Mouse (Mus musculus): Measurements from ENCODE around the gene Osgin1.

Osgin1 gene

DNA sequence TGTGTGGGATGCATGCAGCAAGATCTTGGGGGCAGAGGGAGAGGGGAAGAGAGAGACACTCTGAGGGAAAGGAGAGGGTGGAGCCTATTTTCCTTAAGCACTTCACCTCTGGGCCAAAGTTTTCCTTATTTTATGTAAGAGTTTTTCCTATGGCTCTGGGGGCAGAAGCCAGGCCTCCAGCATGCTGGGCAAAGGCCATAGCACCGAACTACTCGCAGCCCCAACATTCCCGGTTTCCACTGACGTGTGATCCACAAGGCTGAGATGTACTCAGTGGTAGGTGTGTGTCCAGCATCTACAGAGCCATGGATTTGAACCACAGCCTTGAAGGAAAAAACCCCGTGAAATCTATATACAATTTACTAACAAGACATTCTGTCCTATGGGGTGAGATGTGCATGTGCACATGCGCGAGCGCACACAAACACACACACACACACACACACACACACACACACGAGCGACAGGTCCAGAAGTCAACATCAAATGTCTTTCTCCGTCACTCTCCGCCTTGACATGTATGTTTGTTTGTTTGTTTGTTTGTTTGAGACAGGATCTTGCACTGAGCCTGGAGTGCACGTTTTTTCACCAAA, at the start of gene Osgin1:
TSS of gene Osgin1 (plus strand) at position 543 of the 593 bp plus-strand sequence.
- no peak for DNase-seq (ENCODE audit: low read depth, low spot score)

DNA sequence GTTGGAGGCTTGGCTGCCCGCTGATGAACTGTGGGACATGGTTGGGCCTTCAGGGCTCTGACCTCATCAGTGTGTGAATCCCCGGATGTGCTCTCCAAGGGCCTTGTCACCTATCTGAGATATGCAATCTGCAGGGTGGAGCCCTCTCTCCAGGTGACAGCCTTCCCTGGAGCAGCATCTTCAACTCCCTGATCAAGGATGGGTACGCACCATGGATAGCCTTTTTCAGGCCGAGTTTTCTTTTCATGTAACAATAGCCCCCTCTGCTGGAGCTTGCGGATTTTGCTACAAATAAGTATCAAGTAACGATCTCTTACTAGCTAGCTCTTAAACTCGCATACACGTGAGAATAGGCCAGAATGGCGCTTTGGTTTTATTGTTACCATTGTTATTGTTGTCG, 49.4 kb upstream of the Osgin1 start:
- DNase-seq (ENCODE audit: low read depth, low spot score): peak; percentile 62

DNA sequence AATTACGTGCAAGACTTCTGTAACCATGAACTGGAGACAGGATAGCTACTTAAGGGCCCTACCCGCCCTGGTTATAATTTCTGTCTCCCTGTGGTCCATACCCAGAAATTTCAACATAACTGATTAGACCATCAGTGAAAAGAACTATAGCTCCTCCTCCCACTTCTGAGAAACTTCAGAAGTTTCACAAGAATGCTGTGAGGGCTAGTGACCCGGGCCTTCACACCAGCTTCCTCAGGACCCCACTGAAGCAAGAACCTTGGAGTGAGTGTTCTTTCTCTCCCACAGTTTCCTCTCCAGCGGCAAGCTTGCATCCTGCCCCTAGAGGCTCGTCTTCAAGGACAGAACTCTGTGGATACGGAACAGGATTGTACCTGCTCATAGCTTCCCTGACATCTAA, 48.1 kb upstream of the Osgin1 start:
- no peak for DNase-seq (ENCODE audit: low read depth, low spot score)

DNA sequence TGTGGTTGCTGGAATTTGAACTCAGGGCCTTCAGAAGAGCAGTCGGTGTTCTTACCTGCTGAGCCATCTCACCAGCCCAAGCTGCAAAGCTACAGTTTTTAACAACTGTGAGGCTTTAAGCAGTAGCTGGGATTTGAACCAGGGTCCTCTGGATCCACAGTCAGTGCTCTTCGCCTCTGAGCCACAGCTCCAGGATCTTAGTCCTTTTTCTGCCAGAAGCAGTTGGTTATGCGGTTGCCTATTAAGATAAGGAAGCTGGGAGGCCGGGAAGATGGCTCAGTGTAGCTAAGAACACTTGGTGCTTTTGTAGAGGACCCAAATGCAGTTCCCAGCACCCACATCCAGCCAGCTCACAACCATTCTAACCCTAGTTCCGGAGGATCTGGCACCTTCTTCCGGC, 46.9 kb upstream of the Osgin1 start:
- DNase-seq (ENCODE audit: low read depth, low spot score): no peak

DNA sequence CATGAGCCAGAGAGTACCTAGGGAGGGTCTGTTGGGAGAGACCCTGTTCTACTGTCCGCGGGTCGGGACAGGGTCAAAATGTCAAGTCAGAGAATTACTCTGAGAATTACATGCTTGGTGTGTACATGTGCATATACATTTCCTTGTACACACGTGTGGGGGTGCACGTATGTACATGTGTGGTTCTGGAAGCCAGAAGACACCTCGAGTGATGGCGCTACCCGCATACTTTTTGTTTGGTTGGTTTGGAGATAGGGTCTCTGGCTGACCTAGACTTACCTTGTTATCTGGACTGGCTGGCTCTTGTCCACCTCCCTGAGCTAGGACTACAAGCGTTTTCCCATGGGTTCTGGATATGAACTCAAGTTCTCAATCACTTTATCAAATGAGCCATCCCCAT, 39.8 kb upstream of the Osgin1 start:
- DNase-seq (ENCODE audit: low read depth, low spot score): no peak

DNA sequence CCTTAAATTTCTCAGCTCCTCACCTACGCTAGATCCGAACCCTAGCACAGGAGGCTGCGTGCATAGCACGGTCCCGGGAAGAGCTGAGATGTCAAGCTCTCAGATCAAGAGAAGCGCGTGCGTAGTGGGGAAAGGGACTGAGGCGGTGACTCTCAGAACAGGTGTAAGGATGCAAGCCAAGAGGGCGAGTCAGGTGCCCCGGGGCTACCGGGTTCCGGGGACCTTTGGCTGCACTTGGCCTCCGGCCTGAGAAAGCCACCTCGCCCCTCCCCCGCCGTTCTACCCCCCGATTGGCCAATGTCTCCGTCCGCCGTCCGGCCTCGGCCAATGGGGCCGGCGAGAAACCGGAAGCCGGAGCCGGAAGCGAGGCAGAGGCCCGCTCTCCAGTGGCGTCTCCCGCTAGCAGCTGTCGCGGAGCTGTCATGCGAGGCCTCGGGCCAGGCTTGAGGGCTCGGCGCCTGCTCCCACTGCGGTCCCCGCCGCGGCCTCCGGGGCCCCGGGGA, 39.3 kb upstream of the Osgin1 start, which contains the start of gene Mlycd:
TSS of gene Mlycd (plus strand) at position 355 of the 503 bp plus-strand sequence.
- peak; percentile 85 for DNase-seq (ENCODE audit: low read depth, low spot score)

DNA sequence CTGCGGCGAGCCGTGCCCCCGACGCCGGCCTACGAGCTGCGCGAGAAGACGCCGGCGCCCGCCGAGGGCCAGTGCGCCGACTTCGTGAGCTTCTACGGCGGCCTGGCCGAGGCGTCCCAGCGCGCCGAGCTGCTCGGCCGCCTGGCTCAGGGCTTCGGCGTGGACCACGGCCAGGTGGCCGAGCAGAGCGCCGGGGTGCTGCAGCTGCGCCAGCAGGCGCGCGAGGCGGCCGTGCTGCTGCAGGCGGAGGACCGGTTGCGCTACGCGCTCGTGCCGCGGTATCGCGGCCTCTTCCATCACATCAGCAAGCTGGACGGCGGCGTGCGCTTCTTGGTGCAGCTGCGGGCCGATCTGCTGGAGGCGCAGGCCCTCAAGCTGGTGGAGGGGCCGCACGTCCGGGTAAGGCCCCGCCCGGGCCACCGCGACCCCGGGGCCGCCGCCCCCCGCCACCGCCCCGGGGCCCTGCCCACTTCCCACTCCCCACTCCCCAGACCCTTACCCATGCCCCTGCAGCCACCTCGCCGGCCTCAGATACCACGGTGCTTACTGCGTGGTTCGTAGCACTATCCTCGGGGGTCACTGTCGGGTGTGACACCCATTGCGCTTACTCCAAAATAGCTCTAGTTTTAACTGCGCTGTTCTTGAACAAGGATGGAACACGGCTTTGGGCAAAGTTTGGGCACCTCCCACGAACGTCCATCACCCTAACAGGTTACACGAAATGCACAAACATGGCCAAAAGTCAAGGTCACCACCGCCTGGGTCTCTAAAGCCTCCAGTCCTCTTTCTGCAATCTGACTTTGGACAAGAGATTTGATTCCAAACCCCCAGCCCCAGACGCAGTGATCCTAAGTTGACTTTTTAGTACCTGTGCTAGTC, 38.6 kb upstream of the Osgin1 start:
- no peak for DNase-seq (ENCODE audit: low read depth, low spot score)

DNA sequence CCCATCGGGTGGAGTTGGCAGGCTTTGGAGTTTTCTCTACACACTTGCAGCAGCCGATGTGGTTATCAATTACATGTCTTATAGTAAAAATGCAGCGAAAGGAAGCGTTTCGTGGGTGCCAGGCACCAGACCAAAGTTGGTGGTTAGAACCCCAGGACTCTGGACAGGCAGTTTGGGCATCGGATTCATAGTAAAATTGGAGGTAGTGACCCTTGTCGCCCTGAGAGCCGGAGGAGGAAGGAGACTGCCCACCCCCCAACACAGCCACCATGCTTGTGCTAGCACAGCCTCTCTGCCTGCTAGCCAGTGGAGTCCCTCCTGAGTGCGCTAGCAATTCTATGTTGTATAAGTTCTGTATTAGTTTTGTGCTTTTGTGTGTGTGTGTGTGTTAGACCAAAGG, 35.4 kb upstream of the Osgin1 start:
- DNase-seq (ENCODE audit: low read depth, low spot score): no peak

DNA sequence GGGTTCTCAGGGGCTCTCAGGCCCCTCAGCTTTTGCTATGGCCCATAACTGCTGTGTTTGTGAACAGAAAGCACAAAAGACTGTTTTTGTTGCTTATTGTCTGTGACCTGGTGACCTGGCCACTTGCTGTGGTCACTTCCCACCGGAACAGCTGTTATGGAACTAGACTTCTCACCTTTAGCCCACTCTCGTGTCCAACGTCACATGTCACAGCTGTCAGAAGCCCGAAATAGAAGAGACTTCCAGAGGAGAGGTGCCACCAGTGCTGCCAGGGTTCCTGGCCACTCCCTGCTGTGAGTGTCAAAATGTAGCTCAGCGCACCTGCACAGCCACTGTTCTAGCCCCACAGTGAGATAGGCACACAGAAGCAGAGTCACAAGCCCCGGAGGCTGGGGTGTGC, 34.7 kb upstream of the Osgin1 start:
- DNase-seq (ENCODE audit: low read depth, low spot score): no peak

DNA sequence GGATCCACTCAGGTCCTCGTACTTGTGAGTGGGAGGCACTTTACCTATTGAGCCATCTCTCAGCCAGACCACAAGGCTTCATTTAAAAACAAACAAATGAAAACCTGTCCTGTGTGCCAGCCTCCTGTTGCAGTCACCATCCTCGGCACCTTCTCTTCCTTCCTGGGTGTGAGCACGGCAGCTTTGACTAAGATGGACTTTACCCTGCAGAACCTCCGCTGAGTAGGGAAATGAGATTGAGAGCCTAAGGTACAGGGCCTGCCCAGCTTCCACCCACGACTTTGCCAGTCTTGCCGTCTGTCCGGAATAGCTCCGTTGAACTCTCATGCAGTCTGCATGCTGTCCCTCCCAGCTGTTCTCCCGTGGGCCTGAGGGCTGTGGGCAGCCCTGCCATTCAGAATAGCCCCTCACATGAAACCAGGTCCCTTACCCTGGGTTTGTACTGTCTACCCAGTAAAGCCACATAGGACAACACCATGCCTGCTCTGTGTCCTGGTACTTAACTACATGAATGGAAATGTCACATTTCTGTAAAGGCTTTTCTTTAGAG, 33.7 kb upstream of the Osgin1 start:
- DNase-seq (ENCODE audit: low read depth, low spot score): no peak

DNA sequence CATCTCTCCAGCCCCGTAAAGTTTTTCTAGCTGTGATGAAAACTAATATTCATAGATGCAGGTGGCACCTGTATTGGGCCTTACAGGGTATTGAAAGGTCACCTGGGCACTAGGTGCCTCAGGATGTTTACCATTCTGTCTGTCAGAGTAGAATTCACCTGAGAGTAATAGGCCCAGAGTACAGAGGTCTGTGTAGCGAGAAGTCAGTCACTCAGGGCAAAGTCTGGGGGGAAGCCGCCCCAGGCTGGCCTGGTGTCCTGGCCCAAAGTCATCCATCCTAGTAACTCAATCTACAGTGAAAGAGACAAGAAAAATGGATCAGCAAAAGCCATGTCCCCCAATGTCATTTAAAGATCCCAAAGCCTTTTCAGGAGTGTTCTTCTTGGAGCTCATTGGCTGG, 33.0 kb upstream of the Osgin1 start:
- DNase-seq (ENCODE audit: low read depth, low spot score): no peak

DNA sequence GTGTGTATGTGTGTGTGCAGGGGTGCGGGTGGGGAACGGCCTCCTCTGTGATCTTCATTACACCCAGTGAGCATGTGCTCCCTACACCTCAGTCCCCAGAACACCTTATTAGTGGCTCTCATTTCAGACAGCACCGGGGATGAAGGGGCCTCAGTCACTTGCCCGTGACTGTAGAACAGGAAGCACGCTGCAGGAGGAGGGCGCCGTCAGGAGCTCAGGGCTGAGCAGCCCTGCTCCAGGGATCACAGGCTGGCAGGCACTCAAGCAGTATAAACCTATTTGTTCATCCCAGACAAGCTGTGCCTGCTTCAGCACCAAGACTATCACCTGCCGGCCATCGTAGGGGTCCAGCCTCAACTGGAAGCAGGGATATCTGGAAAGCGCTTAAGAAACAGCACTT, 30.0 kb upstream of the Osgin1 start:
- DNase-seq (ENCODE audit: low read depth, low spot score): no peak

DNA sequence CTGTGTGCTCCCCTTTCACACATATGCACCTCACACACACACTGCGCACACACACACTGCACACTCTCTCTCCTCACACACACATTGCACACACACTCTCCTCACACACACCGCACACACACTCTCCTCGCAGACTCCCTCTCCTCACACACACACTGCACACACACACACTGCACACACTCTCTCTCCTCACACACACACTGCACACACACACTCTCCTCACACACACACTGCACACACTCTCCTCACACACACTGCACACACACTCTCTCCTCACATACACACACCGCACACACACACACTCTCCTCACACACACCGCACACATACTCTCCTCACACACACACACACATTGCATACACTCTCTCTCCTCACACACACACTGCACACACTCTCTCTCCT, 29.3 kb upstream of the Osgin1 start:
- DNase-seq (ENCODE audit: low read depth, low spot score): no peak

DNA sequence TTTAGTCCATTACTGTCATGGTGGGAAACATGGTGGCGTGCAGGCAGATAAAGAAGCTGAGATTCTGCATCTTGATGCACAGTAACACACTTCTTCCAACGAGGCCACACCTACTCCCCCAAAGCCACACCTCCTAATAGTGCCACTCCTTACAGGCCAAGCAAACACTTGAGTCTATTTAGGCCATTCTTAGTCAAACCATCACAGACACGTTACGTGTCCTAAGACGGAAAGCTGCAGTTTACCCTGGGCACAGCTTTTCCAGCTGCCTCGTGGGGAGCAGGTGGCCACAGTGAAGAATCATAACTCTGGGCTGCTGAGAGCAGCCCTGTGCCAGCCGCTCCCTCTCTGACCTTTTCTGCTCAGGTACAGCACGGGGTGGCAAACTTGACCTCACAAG, 25.6 kb upstream of the Osgin1 start:
- no peak for DNase-seq (ENCODE audit: low read depth, low spot score)

DNA sequence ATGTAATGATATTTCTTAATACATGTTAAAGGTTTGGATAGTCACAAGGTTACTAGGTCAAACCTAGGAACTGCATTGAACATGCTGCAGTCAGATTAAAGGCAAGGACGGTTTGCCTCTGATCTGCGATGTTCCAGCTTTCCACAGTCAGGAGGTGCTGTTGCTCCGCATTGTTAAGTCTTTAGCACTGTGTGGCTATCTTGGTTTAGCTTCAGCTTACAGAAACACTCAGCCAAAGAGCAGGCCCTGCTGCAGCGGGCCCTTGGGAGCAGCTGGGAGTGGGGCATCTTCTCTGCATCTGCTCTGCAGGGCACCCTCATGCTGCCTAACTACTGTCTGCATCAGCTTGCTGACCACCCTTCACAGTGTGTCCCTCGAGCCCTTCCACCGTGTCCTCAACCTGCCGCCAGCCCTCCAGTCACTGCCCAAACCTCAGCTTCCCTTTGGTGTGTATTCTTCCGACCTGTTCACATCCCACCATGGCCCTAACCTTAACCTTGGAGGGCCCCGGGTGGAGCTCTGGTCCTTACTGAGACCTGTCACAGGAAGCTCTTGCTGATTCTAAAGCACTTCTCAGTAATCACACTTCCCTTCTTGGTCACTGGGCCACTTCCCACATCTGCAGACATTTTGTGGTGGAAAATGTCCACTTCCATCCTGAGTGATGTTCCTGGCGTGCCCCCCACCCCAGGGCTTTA, 21.7 kb upstream of the Osgin1 start:
- no peak for DNase-seq (ENCODE audit: low read depth, low spot score)

DNA sequence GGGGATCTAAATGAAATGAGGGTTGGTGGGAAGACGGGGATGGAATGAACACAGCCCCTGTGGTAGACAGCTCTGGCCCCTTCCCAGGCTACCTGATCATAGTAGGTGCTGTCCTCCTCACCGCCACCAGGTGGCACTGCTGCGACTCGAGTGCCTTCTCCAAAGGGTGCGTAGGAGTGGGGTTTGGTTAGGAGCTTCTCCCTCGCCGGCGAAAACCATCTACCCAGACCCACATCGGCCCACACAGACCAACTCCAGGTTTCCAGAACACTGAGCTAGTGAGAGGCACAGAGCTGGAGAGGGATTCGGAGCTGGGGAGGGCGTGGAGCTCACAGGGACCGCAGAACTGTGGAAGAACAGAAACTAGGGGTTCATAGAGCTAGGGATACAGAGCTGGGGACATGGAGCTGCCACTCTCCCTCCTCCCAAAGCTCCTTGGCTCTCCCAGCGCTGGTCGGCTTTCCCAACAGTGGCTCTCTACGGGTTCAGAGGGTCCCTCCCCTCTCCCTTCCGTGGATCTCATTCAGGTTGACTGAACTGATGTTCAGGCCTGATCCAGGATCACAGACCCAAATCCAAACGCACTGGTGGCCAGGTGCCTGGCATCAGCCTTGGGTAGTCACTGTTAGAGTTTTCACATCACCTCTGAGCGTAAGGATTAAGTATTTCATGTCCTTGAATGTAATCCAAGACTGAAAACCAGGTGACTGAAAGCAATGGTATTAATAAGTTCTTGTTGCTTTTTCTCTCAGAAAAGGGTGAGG, 21.0 kb upstream of the Osgin1 start:
- peak; percentile 73 for DNase-seq (ENCODE audit: low read depth, low spot score)

DNA sequence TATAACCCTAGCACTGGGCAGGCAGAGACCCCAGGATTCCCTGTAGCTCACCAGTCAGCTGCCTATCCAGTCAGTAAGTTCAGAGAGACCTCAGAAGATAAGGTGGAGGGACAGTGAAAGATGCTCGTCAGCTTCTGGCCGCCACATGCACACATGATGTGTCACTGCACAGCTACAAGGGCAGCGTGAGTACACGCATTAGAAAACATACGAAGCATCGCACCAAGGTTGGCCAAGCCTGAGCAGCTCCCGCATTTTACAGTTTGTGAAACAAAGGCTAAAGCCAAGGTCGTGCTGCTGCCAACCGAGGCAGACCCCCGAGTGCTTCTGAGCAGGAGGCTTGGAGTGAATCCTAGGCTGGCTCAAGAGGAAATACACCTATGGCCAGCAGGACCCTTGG, 20.3 kb upstream of the Osgin1 start:
- DNase-seq (ENCODE audit: low read depth, low spot score): no peak

DNA sequence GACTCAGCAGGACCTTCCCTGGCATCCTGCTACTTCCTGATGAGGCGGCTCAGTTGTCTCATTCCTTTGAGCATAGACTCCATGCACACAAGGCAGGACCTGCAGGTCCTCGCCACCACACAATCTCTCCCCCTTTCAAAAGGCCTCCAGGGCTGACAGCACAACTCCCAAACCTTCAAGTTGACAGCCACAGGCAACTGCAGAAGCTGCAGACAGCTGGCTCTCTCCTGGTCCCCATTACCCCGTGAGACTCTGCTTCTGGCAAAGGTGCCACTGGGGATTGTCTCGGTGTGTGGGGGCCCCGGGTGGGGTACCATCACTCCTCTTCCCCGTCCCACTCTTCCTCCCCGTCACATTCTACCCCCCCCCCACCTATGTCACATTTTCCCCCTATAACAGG, 13.6 kb upstream of the Osgin1 start:
- no peak for DNase-seq (ENCODE audit: low read depth, low spot score)

DNA sequence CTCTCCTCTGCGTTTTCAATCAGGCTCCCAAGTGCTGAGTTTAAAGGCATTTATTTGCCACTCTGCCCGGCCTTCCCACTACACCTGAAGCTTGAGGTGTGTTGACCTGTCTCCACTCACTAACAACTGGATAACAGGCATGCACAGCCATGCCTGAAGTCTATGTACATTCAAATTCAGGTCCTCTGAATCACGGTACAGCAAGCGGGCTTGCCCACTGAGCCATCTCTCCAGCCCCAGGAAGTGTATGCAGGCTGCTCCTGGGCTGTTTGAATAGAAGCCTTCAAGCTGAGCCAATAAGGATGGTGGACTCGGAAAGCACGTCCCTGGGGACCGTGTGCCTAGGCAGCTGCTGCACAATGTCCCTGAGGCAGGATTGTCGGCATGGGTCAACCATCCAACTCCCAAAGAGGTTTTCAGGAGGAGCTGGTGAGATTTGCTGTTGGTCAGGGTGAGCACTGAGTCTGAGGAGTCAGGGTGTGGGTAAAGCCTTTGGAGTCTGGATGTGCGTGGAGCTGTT, 12.3 kb upstream of the Osgin1 start:
- no peak for DNase-seq (ENCODE audit: low read depth, low spot score)

DNA sequence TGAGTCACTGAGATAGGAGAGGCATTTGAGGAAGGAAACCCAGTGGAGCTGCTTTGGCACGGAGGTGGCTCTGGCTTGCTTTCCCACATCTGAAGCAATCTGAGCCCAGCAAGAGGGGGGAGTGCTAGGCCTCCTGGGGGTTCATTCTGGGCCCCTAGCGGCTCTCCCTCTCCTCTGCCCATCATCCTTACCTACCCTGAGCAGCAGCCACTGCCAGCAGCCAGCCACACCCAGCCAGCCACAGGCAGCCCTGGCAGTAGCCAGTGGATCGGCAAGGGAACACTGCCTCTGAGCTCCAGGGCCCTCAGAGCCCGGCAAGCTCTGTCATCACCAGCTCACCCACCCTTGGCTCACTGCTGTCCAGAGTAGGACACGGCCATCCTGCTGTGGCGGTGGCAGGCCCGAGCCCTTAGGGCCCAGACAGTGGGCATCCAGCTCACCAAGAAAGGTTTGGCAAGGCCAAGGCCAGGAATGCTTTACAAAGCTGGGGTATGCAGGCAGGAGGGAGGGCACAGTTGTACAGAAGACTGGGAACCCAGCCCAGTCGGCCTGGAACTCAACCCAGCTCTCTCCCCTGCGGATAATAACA, 11.7 kb upstream of the Osgin1 start:
- no peak for DNase-seq (ENCODE audit: low read depth, low spot score)

DNA sequence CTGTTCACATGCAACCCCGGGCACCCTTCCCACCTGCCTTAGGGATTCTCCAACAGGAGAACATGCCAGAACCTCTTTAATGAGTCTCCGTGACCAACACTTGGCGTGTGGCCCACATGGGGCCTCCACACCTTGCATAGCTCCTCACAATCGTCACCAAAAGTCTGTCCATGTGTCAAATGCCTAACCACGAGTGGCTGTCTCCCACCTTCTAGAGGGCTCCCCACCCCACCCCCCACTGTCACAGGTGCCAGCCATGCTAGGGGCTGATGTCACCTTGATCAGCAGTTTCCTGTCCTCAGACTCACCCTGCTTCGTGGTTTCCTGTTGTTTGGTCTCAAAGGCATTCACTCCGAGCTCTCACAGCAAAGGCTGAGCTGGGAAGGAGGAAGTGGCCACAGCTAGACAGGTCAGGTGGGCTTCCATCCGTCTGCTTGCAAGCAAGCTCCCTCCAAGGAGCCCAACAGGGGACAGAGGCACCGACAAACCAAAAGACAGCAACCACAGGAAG, 10.2 kb upstream of the Osgin1 start:
- DNase-seq (ENCODE audit: low read depth, low spot score): no peak

Data from retina, postnatal 7 days (tissue).